8 mouse cellular contexts compared by ENCODE assay signal in the genomic region with DNA sequence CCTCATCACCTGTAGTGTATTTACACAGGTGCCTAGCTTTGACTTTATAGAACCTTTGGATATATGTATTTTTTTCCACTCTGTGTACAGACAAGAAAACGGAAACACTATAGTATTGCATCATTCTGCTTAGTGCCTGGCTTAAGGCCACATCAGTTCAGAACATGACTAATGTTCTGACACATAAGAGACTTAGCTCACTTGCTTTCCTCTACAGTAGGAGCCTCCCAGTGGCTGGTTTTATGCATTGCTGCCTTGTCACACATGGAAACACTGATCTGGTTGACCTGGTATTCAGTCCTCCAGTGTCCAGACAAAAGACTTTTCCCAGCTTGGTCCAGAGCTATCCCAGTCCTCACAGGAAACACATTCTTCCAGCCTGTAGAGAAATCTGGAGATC.
DNase-seq lines count a peak whose midpoint lies in the region; ATAC-seq and TF ChIP-seq lines count a peak whose summit lies in the region.

No protein-coding gene starts in this region.

- H3K4me3 ChIP-seq in heart, postnatal 0 days (ENCODE audit: low read depth, low read length): no peak overlapping the region

- TF ChIP-seq EP300 in heart, postnatal 0 days (IDR thresholded peaks at IDR 0.05; ENCODE audit: low read depth): no peak

- H3K27me3 ChIP-seq in heart, postnatal 0 days (ENCODE audit: control insufficient read depth, insufficient read depth, low read length): no peaks in the 10 kb centered on the region

- H3K4me2 ChIP-seq in heart, postnatal 0 days (ENCODE audit: low read depth, low read length): no peak overlapping the region

- H3K9me3 ChIP-seq in heart, postnatal 0 days (replicated peaks; ENCODE audit: control insufficient read depth, low read length): no peaks in the 10 kb centered on the region

- H3K36me3 ChIP-seq in heart, postnatal 0 days (replicated peaks; ENCODE audit: control insufficient read depth, insufficient read depth, low read length): no peaks in the 10 kb centered on the region

- peak; percentile 80; the same call in 1 of the 2 replicates for ATAC-seq in heart, postnatal 0 days (ENCODE audit: insufficient read depth, low read depth)
- peak; percentile 84 for ATAC-seq in granulocyte monocyte progenitor cell, adult 5-6 weeks (replicated peaks; ENCODE audit: poor library complexity, severe bottlenecking)
- ATAC-seq in erythroid progenitor cell, adult 5-6 weeks (replicated peaks; ENCODE audit: low FRiP score, poor library complexity, severe bottlenecking): no peak

- intact Hi-C loops in heart, postnatal 36 days (cut with DNase I): no loop called here

- TF ChIP-seq CTCF in heart, postnatal 0 days (IDR thresholded peaks at IDR 0.05; ENCODE audit: low read depth): peak; percentile 48

- peak; percentile 49 for DNase-seq in heart, postnatal 0 days (ENCODE audit: low spot score)
- no peak for DNase-seq in heart, postnatal 36 days
- DNase-seq in urinary bladder, postnatal 25 days (ENCODE audit: low spot score): peak; percentile 8
- no peak for DNase-seq in urinary bladder, adult 2 months (ENCODE audit: low spot score)
- DNase-seq in telencephalon, adult 2 months (ENCODE audit: low read depth, low spot score): peak; percentile 45
- DNase-seq in thymus, postnatal 25 days: no peak

- no peak overlapping the region for H3K9ac ChIP-seq in heart, postnatal 0 days (replicated peaks; ENCODE audit: low read depth, low read length)

- no peak overlapping the region for H3K27ac ChIP-seq in heart, postnatal 0 days (ENCODE audit: low read depth)

- WGBS in heart, postnatal 0 days: 54% methylated on average over 1 of the region's 1 CpGs

- no peaks in the 10 kb centered on the region for H3K4me1 ChIP-seq in heart, postnatal 0 days (ENCODE audit: control insufficient read depth, insufficient read depth)

Comparison
In these comparisons a context has a peak if more than half of its experiments do, and no peak if none do; other contexts are left out.
1. DNase-seq: peak in heart, postnatal 0 days (single experiment), urinary bladder, postnatal 25 days (single experiment) and telencephalon, adult 2 months (single experiment); none in heart, postnatal 36 days (0 of 2), urinary bladder, adult 2 months (single experiment) and thymus, postnatal 25 days (single experiment).